In the genomic region with DNA sequence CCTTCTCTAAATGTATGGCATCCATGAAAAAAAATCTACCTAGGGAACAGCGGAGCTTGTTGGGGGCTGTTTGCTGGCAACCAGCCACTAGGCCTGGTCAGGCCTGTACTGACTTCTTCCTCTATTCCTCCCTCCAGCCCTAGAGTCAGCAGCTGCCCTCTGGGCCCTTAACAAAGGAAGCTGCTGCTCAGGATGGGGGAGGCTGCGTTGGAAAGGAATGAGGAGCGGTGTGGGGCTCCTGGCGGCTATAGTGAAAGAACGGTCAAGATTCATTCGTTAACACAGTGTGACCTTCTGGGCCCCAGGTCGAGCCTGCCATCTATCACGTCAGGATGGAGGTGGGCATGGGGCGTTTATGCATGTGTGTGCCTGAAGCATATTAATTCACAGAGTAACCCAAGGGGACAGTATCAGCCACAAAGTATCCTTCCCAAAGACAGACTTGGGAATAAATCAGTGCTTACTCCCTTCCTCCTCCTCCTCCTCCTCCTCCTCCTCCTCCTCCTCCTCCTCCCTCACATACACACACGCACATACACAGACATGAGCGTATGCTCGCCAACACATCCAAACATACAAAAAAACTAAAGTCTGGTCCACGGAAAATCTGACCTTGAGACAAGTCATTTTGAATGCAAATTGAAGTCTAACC, we compare ENCODE assay signal across 7 mouse cellular contexts.
DNase-seq lines count a peak whose midpoint lies in the region; ATAC-seq and TF ChIP-seq lines count a peak whose summit lies in the region.

No protein-coding gene starts in this region.

- H3K9me3 ChIP-seq in lung, embryonic 14.5 days (ENCODE audit: low read depth, low read length) = no peaks in the 10 kb centered on the region
- no peaks in the 10 kb centered on the region for H3K9me3 ChIP-seq in forebrain, embryonic 11.5 days (ENCODE audit: control insufficient read depth, low read length)
- no peaks in the 10 kb centered on the region for H3K9me3 ChIP-seq in limb, embryonic 13.5 days
- H3K9me3 ChIP-seq in stomach, embryonic 16.5 days (replicated peaks; ENCODE audit: control insufficient read depth, low read length) = no peaks in the 10 kb centered on the region

- H3K36me3 ChIP-seq in lung, embryonic 14.5 days (ENCODE audit: insufficient read depth) = no peaks in the 10 kb centered on the region
- no peaks in the 10 kb centered on the region for H3K36me3 ChIP-seq in forebrain, embryonic 11.5 days (ENCODE audit: control insufficient read depth, insufficient read depth, low read length)
- no peaks in the 10 kb centered on the region for H3K36me3 ChIP-seq in limb, embryonic 13.5 days
- no peaks in the 10 kb centered on the region for H3K36me3 ChIP-seq in stomach, embryonic 16.5 days (ENCODE audit: control insufficient read depth, insufficient read depth, low read length)

- 0 out of 2 replicates have a peak, but pooled peaks cover 2% of the 10 kb centered on the region for H3K27me3 ChIP-seq in lung, embryonic 14.5 days (ENCODE audit: insufficient read depth, low read length)
- H3K27me3 ChIP-seq in forebrain, embryonic 11.5 days (ENCODE audit: control insufficient read depth, insufficient read depth, low read length) = no peaks in the 10 kb centered on the region
- no peaks in the 10 kb centered on the region for H3K27me3 ChIP-seq in limb, embryonic 13.5 days
- H3K27me3 ChIP-seq in stomach, embryonic 16.5 days (ENCODE audit: control insufficient read depth, insufficient read depth, low read length) = no peaks in the 10 kb centered on the region

- no peak overlapping the region for H3K4me2 ChIP-seq in lung, embryonic 14.5 days
- H3K4me2 ChIP-seq in forebrain, embryonic 11.5 days (ENCODE audit: low read depth, low read length, severe bottlenecking) = peak overlapping the region; percentile 33
- H3K4me2 ChIP-seq in limb, embryonic 13.5 days (replicated peaks) = peak overlapping the region; percentile 21; the same call in 1 of the 2 replicates
- no peak overlapping the region for H3K4me2 ChIP-seq in stomach, embryonic 16.5 days (ENCODE audit: low read depth, low read length)

- no peak overlapping the region for H3K27ac ChIP-seq in lung, embryonic 14.5 days (ENCODE audit: low read depth)
- H3K27ac ChIP-seq in forebrain, embryonic 11.5 days (ENCODE audit: low read depth, low read length) = peak overlapping the region; percentile 95
- H3K27ac ChIP-seq in limb, embryonic 13.5 days = peak overlapping the region; percentile 48
- H3K27ac ChIP-seq in stomach, embryonic 16.5 days (ENCODE audit: low read length) = no peak overlapping the region

- no peak overlapping the region for H3K4me3 ChIP-seq in lung, embryonic 14.5 days (ENCODE audit: low read depth, low read length)
- no peak overlapping the region for H3K4me3 ChIP-seq in forebrain, embryonic 11.5 days (ENCODE audit: low read depth, low read length)
- H3K4me3 ChIP-seq in limb, embryonic 13.5 days = no peak overlapping the region
- no peak overlapping the region for H3K4me3 ChIP-seq in stomach, embryonic 16.5 days (replicated peaks; ENCODE audit: low read length)

- WGBS in lung, embryonic 14.5 days = 33% methylated on average over 12 of the region's 13 CpGs
- WGBS in forebrain, embryonic 11.5 days = 26% methylated on average over 12 of the region's 13 CpGs
- 24% methylated on average over 12 of the region's 13 CpGs for WGBS in limb, embryonic 13.5 days
- 35% methylated on average over 12 of the region's 13 CpGs for WGBS in stomach, embryonic 16.5 days

- 0 out of 2 replicates have a peak, but pooled peaks cover 9% of the 10 kb centered on the region for H3K4me1 ChIP-seq in lung, embryonic 14.5 days (ENCODE audit: insufficient read depth)
- peaks cover 21% of the 10 kb centered on the region for H3K4me1 ChIP-seq in forebrain, embryonic 11.5 days (replicated peaks; ENCODE audit: control insufficient read depth, insufficient read depth, low read length)
- H3K4me1 ChIP-seq in limb, embryonic 13.5 days = peaks cover 59% of the 10 kb centered on the region
- H3K4me1 ChIP-seq in stomach, embryonic 16.5 days (ENCODE audit: control insufficient read depth, insufficient read depth, low read length) = peaks cover 20% of the 10 kb centered on the region

- ATAC-seq in lung, embryonic 14.5 days (ENCODE audit: insufficient read depth) = no peak; the same call in 1 of the 2 replicates
- peak; percentile 75 for ATAC-seq in forebrain, embryonic 11.5 days (replicated peaks; ENCODE audit: low FRiP score)
- ATAC-seq in limb, embryonic 13.5 days (ENCODE audit: low FRiP score, low read depth) = no peak
- ATAC-seq in stomach, embryonic 16.5 days (ENCODE audit: insufficient read depth, low FRiP score) = peak; percentile 73; the same call in 1 of the 2 replicates

- no peak for TF ChIP-seq CTCF in lung, embryonic 14.5 days (IDR thresholded peaks at IDR 0.05; ENCODE audit: low read depth)

- DNase-seq in lung, embryonic 14.5 days = peak; percentile 44
- DNase-seq in lung, postnatal 10 days = no peak
- peak; percentile 63 for DNase-seq in forebrain, embryonic 11.5 days (ENCODE audit: low spot score)
- no peak for DNase-seq in urinary bladder, adult 18-20 months (ENCODE audit: low spot score in 2 of 2)
- no peak for DNase-seq in layer of hippocampus, adult 11-12 months (ENCODE audit: low spot score)

- no peak overlapping the region for H3K9ac ChIP-seq in lung, embryonic 14.5 days
- peak overlapping the region; percentile 62 for H3K9ac ChIP-seq in forebrain, embryonic 11.5 days (ENCODE audit: low read length)
- peak overlapping the region; percentile 4; the same call in 1 of the 2 replicates for H3K9ac ChIP-seq in limb, embryonic 13.5 days
- H3K9ac ChIP-seq in stomach, embryonic 16.5 days (ENCODE audit: low read length) = 0 out of 2 replicates have a peak overlapping the region, but pooled peaks have one; percentile 20

Comparison
In these comparisons a context has a peak if more than half of its experiments do, and no peak if none do; other contexts are left out.
1. DNase-seq: peak in lung, embryonic 14.5 days (single experiment) and forebrain, embryonic 11.5 days (single experiment); none in lung, postnatal 10 days (single experiment), urinary bladder, adult 18-20 months (0 of 2) and layer of hippocampus, adult 11-12 months (single experiment).
2. ATAC-seq: peak in forebrain, embryonic 11.5 days (single experiment) and stomach, embryonic 16.5 days (single experiment); none in lung, embryonic 14.5 days (single experiment) and limb, embryonic 13.5 days (single experiment).
3. H3K27ac ChIP-seq: peak in forebrain, embryonic 11.5 days (single experiment) and limb, embryonic 13.5 days (single experiment); none in lung, embryonic 14.5 days (single experiment) and stomach, embryonic 16.5 days (single experiment).
4. H3K4me2 ChIP-seq: peak in forebrain, embryonic 11.5 days (single experiment) and limb, embryonic 13.5 days (single experiment); none in lung, embryonic 14.5 days (single experiment) and stomach, embryonic 16.5 days (single experiment).